Mouse (Mus musculus) spleen, adult 2 months (tissue): ENCODE data around the gene Orai1.

Experiments
- CTCF ChIP-seq: fragments of 200-500 bp; IDR thresholded peaks from 2 replicates; pipeline ENCODE4 v1.5.1; 2011; ENCODE audit warnings: mild to moderate bottlenecking, inconsistent platforms; ENCODE audit not compliant: insufficient read depth, insufficient read length, insufficient replicate concordance; ENCODE audit errors: extremely low read depth
- POLR2A ChIP-seq: fragments of 200-500 bp; IDR thresholded peaks from 2 replicates; pipeline ENCODE4 v1.6.1; 2011; ENCODE audit warnings: low read depth, low read length, inconsistent platforms

DNA sequence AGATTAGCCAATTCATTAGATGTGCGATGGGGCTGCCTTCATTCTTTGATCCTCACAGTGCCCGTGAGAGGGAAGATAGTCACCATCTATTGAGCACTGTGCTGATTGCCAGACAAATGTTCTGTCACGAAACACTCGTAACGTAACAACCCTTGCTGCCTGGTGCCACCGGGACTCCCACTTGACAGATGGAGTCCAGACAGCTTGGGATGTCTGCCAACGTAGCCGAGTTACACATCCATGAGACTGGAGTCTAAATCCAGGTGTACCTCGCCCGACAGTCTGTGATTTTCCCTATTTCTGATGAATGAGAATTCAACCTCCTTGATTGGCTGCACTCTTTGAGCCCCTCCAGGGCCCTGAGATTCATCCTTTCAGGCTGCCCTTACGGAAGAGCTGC lies 5.0 kb upstream of the Orai1 start:
- no peak for TF ChIP-seq POLR2A
- no peak for TF ChIP-seq CTCF
